Mouse (Mus musculus) small intestine, adult 2 months (tissue): ENCODE measurements around the gene Cpa4.

Experiments used
- CTCF ChIP-seq: fragments of 200-500 bp; IDR thresholded peaks from 2 replicates; pipeline ENCODE4 v1.5.1; 2012; ENCODE audit warnings: low read depth, mild to moderate bottlenecking, control low read depth, inconsistent platforms, low read length, moderate library complexity, mixed read lengths; ENCODE audit not compliant: insufficient replicate concordance, insufficient read length; ENCODE audit errors: extremely low read depth
- POLR2A ChIP-seq: fragments of 200-500 bp; IDR thresholded peaks from 2 replicates; pipeline ENCODE4 v1.6.1; 2012; ENCODE audit warnings: low read depth, mild to moderate bottlenecking, control low read depth, inconsistent platforms, low read length, moderate library complexity

- TF ChIP-seq POLR2A (no peak), CTCF (no peak)
Measured at GRCm38 (mm10) chr6:30621986-30622389, 53.8 kb downstream of the Cpa4 start.
